Mouse (Mus musculus) stomach, postnatal 0 days (tissue): Measurements from ENCODE around the gene Ffar1. TPM values are rescaled to one million over a fixed set of nuclear protein-coding genes. Genes with fewer than 3 reads are reported as not detected.
A peak's percentile ranks its signal among the peaks of the same experiment; 100 is the strongest.

ENCODE experiments used
- ATAC-seq: fragments of 200-750 bp; cut with Nextera tagmentation; 2 replicates; pipeline ENCODE4 v1.8.0; 2017; ENCODE audit not compliant: low FRiP score, low TSS enrichment
- DNase-seq: peaks from one replicate; pipeline ENCODE4 v3.0.0-alpha.2; 2016; ENCODE audit warnings: low spot score
- H3K27ac ChIP-seq: fragments of 300-500 bp; sonication (generic); replicated peaks from 2 replicates; pipeline ENCODE4 v1.5.1; 2014; ENCODE audit warnings: mild to moderate bottlenecking, control low read depth
- H3K27me3 ChIP-seq: fragments of 300-500 bp; sonication (generic); 2 replicates; pipeline ENCODE4 v1.6.1; 2014; ENCODE audit warnings: low read length; ENCODE audit not compliant: control insufficient read depth, insufficient read depth
- H3K36me3 ChIP-seq: fragments of 300-500 bp; sonication (generic); 2 replicates; pipeline ENCODE4 v1.6.1; 2014; ENCODE audit warnings: low read length, mixed read lengths; ENCODE audit not compliant: control insufficient read depth, insufficient read depth
- H3K4me1 ChIP-seq: fragments of 300-500 bp; sonication (generic); replicated peaks from 2 replicates; pipeline ENCODE4 v1.6.1; 2014; ENCODE audit warnings: antibody characterized with exemption; ENCODE audit not compliant: control insufficient read depth, insufficient read depth
- H3K4me2 ChIP-seq: fragments of 300-500 bp; sonication (generic); replicated peaks from 2 replicates; pipeline ENCODE4 v1.6.1; 2014; ENCODE audit warnings: low read depth, mild to moderate bottlenecking, control low read depth, moderate library complexity
- H3K4me3 ChIP-seq: fragments of 300-500 bp; sonication (generic); 2 replicates; pipeline ENCODE4 v1.5.1; 2014; ENCODE audit warnings: low read depth, low read length, control low read depth
- H3K9ac ChIP-seq: fragments of 300-500 bp; sonication (generic); 2 replicates; pipeline ENCODE4 v1.6.1; 2014; ENCODE audit warnings: mild to moderate bottlenecking, low read length, control low read depth, mixed read lengths
- H3K9me3 ChIP-seq: fragments of 300-500 bp; sonication (generic); 2 replicates; pipeline ENCODE4 v1.6.1; 2016; ENCODE audit warnings: low read length; ENCODE audit not compliant: control insufficient read depth
- CTCF ChIP-seq: IDR thresholded peaks from 2 replicates; pipeline ENCODE4 v1.5.1; 2016; ENCODE audit warnings: antibody characterized with exemption, low read depth, mild to moderate bottlenecking, moderate library complexity
- EP300 ChIP-seq: optimal IDR thresholded peaks from 2 replicates; pipeline ENCODE3; 2016; ENCODE audit warnings: antibody characterized with exemption
- WGBS: fragments of 180-500 bp; shearing (Covaris S2); extraction: QIAGEN DNeasy Blood & Tissue Kit; methylation state at CpG from one replicate; pipeline ENCODE4 v1.1.7; 2014; 5-methylcytosine and 5-hydroxymethylcytosine counted together
- polyA plus RNA-seq: library from polyadenylated mRNA; unstranded; fragments of >200 nt; fragmentation: Nextera tagmentation; extraction: Ambion mirVana; gene quantifications from 2 replicates; pipeline ENCODE4 v1.2.1, GENCODE M21; 2015

Gene Ffar1
- polyA plus RNA-seq, 1 experiment from 2014 or later, result 0.04 TPM

GRCm38 (mm10) chr7:30892515-30892914 is 31.2 kb upstream of the Ffar1 start:
- DNase-seq (no peak), ATAC-seq (peak; percentile 81)
- H3K9me3 ChIP-seq, result no peaks in the 10 kb centered on the region
- H3K9ac ChIP-seq, result no peak overlapping the region
- no peak overlapping the region for H3K4me2 ChIP-seq
- no peak overlapping the region for H3K4me3 ChIP-seq
- H3K27ac ChIP-seq, result 0 out of 2 replicates have a peak overlapping the region, but pooled peaks have one; percentile 24
- no peaks in the 10 kb centered on the region for H3K27me3 ChIP-seq
- TF ChIP-seq EP300 (no peak), CTCF (no peak)
- H3K36me3 ChIP-seq, result no peaks in the 10 kb centered on the region
- 40% methylated on average over 3 of the region's 3 CpGs for WGBS
- no peaks in the 10 kb centered on the region for H3K4me1 ChIP-seq

DNA sequence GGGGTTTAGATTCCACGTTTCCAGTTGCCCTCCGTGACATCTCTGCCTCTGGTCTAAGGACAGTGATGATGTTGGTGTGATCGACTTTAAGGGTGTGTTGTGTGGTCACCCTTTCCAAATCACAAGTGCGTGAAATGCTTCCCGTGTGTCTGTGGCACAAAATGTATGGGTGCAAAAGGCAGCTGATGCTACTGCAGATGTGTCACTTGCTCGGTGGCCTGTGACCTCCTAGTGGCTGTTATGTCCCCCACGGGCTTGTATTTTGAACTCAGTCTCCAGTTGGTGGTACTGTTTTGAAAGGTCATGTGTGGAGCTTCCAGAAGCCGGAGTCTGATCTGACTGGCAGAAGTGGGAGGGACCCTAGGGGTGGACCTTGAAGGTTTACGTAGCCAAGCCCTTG is 30.4 kb upstream of the Ffar1 start:
- Histone ChIP-seq H3K27ac (no peak overlapping the region), H3K36me3 (no peaks in the 10 kb centered on the region), H3K27me3 (no peaks in the 10 kb centered on the region), H3K9me3 (no peaks in the 10 kb centered on the region), H3K4me3 (no peak overlapping the region), H3K4me1 (no peaks in the 10 kb centered on the region), H3K4me2 (no peak overlapping the region), H3K9ac (no peak overlapping the region)
- 79% methylated on average over 9 of the region's 9 CpGs for WGBS
- DNase-seq, result no peak
- TF ChIP-seq EP300 (no peak), CTCF (no peak)
- ATAC-seq, result peak; percentile 38; the same call in 1 of the 2 replicates

DNA sequence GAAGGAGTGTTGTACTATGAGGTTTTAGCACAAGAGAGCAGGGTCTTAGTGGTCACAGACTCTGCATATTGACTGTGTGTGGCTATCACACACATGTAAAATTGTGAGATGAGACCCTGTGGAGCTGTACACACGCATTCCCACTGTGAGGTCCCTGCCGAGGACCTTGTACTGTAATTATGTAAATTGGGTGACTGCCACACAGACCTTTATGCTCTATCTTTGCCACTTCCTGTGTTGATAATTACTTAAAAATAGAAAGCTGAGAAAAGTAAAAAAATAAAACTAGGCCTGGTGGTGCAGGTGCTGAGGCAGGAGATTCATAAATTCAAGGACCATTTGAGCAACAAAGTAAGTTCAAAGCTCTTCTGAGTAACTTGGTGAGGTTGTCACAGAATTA is 29.3 kb upstream of the Ffar1 start:
- DNase-seq (no peak), ATAC-seq (no peak)
- no peak overlapping the region for H3K27ac ChIP-seq
- TF ChIP-seq CTCF, result no peak
- no peak for TF ChIP-seq EP300
- H3K4me1 ChIP-seq, result no peaks in the 10 kb centered on the region
- no peaks in the 10 kb centered on the region for H3K36me3 ChIP-seq
- H3K4me3 ChIP-seq, result no peak overlapping the region
- no peak overlapping the region for H3K4me2 ChIP-seq
- no peak overlapping the region for H3K9ac ChIP-seq
- no peaks in the 10 kb centered on the region for H3K27me3 ChIP-seq
- H3K9me3 ChIP-seq, result no peaks in the 10 kb centered on the region
- WGBS, result 59% methylated on average over 2 of the region's 2 CpGs

- Histone ChIP-seq H3K9ac (no peak overlapping the region), H3K4me1 (no peaks in the 10 kb centered on the region), H3K27me3 (no peaks in the 10 kb centered on the region), H3K9me3 (no peaks in the 10 kb centered on the region), H3K27ac (no peak overlapping the region), H3K4me3 (no peak overlapping the region), H3K4me2 (no peak overlapping the region), H3K36me3 (no peaks in the 10 kb centered on the region)
- TF ChIP-seq EP300 (no peak), CTCF (no peak)
- DNase-seq (no peak), ATAC-seq (no peak)
- 70% methylated on average over 7 of the region's 7 CpGs for WGBS
Measured at GRCm38 (mm10) chr7:30888786-30889185, 27.4 kb upstream of the Ffar1 start.

- Histone ChIP-seq H3K9me3 (no peaks in the 10 kb centered on the region), H3K27me3 (no peaks in the 10 kb centered on the region), H3K9ac (no peak overlapping the region), H3K4me1 (no peaks in the 10 kb centered on the region), H3K36me3 (no peaks in the 10 kb centered on the region), H3K4me3 (no peak overlapping the region), H3K27ac (no peak overlapping the region), H3K4me2 (no peak overlapping the region)
- ATAC-seq, result no peak
- no peak for DNase-seq
- 80% methylated on average over 14 of the region's 14 CpGs for WGBS
- TF ChIP-seq CTCF, result no peak
- no peak for TF ChIP-seq EP300
Measured at GRCm38 (mm10) chr7:30887568-30888188, 26.3 kb upstream of the Ffar1 start.

DNA sequence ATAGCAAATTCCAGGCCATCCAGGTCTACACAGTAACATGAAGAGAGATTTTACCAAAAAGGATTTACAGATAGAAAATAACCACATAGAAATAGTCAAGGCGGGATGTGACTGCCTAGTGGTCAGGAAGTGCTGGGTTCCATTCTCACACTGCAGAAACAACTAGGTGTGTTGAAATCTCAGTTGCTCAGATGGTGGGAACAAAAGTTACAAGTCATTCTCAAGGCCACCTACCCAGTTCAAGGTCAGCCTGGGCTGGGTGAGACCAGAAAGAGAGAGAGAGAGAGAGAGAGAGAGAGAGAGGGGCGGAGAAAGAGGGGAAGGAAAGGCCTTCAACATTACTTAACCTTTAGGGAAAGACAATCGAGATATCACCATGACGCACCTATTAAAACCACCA is 25.5 kb upstream of the Ffar1 start:
- Histone ChIP-seq H3K27ac (no peak overlapping the region), H3K9ac (no peak overlapping the region), H3K36me3 (no peaks in the 10 kb centered on the region), H3K4me1 (no peaks in the 10 kb centered on the region), H3K9me3 (no peaks in the 10 kb centered on the region), H3K4me3 (no peak overlapping the region), H3K4me2 (no peak overlapping the region), H3K27me3 (no peaks in the 10 kb centered on the region)
- TF ChIP-seq CTCF (no peak), EP300 (no peak)
- DNase-seq, result no peak
- WGBS, result 75% methylated on average over 4 of the region's 4 CpGs
- no peak for ATAC-seq
